Mouse (Mus musculus): Measurements from ENCODE around the gene Crtc2. TPM values are rescaled to one million over a fixed set of nuclear protein-coding genes. Genes with fewer than 3 reads are reported as not detected.

The Crtc2 gene
- total RNA-seq, 2 experiments from 2014 or later, result 13.4 to 18.0 TPM

DNA sequence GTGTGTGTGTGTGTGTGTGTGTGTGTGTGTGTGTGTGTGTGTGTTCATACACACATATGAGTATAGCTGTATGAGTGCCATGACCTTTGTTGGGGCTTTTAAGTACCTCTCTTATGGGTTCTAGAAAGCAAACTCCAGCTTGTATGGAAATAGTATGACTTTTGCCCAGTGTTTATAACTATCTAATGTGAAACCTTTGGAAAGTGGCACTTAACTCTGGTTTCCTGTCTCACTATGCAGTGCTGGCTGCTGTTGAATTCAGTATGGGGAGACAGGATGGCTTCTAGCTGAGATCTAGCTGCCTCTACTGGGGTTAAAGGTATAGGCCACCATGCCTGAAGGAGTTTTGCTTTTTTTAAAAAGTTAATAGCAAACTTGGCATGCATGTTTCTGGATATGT is 55.6 kb downstream of the Crtc2 start:
- no peak for DNase-seq

DNA sequence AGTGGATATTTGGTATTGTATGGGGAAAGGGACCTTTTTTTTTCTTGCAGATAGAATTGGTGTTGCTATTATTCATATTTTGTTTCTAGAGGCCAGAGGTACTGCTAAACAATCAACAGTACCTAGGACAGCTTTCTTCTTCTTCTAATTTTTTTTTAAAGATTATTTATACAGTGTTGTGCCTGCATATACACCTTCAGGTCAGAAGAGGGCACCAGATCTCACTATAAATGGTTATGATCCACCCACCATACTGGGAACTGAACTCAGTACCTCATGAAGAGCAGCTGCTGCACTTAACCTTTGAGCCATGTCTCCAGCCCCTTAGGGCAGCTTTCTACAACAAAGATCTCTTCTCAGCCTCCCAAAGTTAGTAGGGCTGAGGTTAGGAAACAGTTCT is 59.4 kb downstream of the Crtc2 start:
- no peak for DNase-seq

Small RNA genes lying within 50 kb of the gene (microRNA-seq; reads per million reads assigned to microRNA genes)
- 0.38 to 0.54 reads per million in 2 experiments for gene Mir7012

Other genes with a start within 250 kb of the Crtc2 start
- 10 to 100 TPM; 92.4 to 97.6 TPM for gene 4933434E20Rik, start 202.5 kb upstream of the Crtc2 start, total RNA-seq (2021)
- gene Ubap2l, start 201.5 kb upstream of the Crtc2 start, total RNA-seq (2021), result 100 to 1,000 TPM in 1 of 2 experiments, 10 to 100 TPM in 1; 83.7 to 107 TPM
- 10 to 100 TPM; 42.9 to 46.2 TPM for gene Tpm3, start 181.5 kb upstream of the Crtc2 start, total RNA-seq (2021)
- gene Nup210l, start 150.0 kb upstream of the Crtc2 start, total RNA-seq (2021), result under 1 TPM; 0.12 to 0.18 TPM
- 1,000 to 10,000 TPM; 1,057 to 1,251 TPM for gene Rps27, start 40.5 kb upstream of the Crtc2 start, total RNA-seq (2021)
- gene Rab13, start 40.5 kb upstream of the Crtc2 start, total RNA-seq (2021), result 1 to 10 TPM; 4.2 to 4.9 TPM
- gene Jtb, start 22.6 kb upstream of the Crtc2 start, total RNA-seq (2021), result 10 to 100 TPM; 51.7 to 54.8 TPM
- gene Creb3l4, start 10.7 kb upstream of the Crtc2 start, total RNA-seq (2021), result under 1 TPM in 1 of 2 experiments, not detected in 1; 0.41 TPM
- 10 to 100 TPM; 62.0 to 65.5 TPM for gene Slc39a1, start 6.0 kb upstream of the Crtc2 start, total RNA-seq (2021)
- 10 to 100 TPM; 33.6 to 37.5 TPM for gene Dennd4b, start 11.0 kb downstream of the Crtc2 start, total RNA-seq (2021)
- gene Gatad2b, start 39.0 kb downstream of the Crtc2 start, total RNA-seq (2021), result 10 to 100 TPM; 40.0 to 41.8 TPM
- under 1 TPM; 0.50 to 0.62 TPM for gene Slc27a3, start 135.8 kb downstream of the Crtc2 start, total RNA-seq (2021)
- 10 to 100 TPM; 24.6 TPM for gene Ints3, start 179.5 kb downstream of the Crtc2 start, total RNA-seq (2021)
- gene Npr1, start 211.7 kb downstream of the Crtc2 start, total RNA-seq (2021), result 10 to 100 TPM; 16.2 to 16.8 TPM
- gene Ilf2, start 222.0 kb downstream of the Crtc2 start, total RNA-seq (2021), result 10 to 100 TPM; 29.3 to 30.1 TPM
- gene Snapin, start 236.9 kb downstream of the Crtc2 start, total RNA-seq (2021), result 10 to 100 TPM; 62.0 to 70.7 TPM

All from heart, adult 18-20 months (tissue).